Mouse (Mus musculus) lung, adult 2 months (tissue): ENCODE results near the gene Trp53bp2.

ENCODE experiments used
- CTCF ChIP-seq: fragments of 200-500 bp; IDR thresholded peaks from 2 replicates; pipeline ENCODE4 v1.5.1; 2011; ENCODE audit warnings: mild to moderate bottlenecking, low read length, control low read depth; ENCODE audit not compliant: insufficient read depth
- POLR2A ChIP-seq: fragments of 200-500 bp; IDR thresholded peaks from 2 replicates; pipeline ENCODE4 v1.6.1; 2011; ENCODE audit warnings: low read depth, mild to moderate bottlenecking, control low read depth, low read length, borderline replicate concordance; ENCODE audit errors: extremely low read depth

DNA sequence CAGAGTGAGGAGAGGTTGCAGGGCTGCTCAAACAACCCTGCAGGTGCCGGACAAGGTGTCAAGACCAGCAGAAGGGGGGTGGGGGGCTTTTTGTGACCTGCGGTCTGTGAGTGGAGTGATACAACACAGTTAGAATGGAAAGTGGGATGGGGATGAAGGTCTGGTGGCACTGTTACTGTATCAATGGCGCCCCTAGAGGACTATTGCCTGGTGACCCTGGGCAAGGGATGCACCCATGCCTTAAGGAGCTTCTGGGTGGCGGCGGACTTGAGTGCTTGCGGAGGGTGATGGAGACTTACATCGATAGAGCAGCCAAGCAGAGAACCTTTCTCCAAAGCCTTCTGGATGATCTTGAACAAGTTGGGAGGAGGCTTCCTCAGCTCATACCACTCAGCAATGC lies 81.6 kb downstream of the Trp53bp2 start:
- TF ChIP-seq CTCF (peak; percentile 13; the same call in 1 of the 2 replicates), POLR2A (no peak)
